Mouse (Mus musculus) kidney, adult 10 weeks (tissue): Measurements from ENCODE around the gene Pimreg. TPM values are rescaled to one million over a fixed set of nuclear protein-coding genes. Genes with fewer than 3 reads are reported as not detected.

ENCODE experiments used
- polyA plus RNA-seq: library from polyadenylated mRNA; stranded (reverse); fragments of 350-450 nt; fragmentation: Illumina TruSeq; extraction: RNeasy Lipid Tissue Mini Kit (QIAGEN cat#74804); gene quantifications from one replicate; pipeline ENCODE4 v1.2.3, GENCODE M21; 2014; ENCODE audit warnings: low read depth, low replicate concordance

Gene Pimreg
- polyA plus RNA-seq: not detected

GRCm38 (mm10) chr11:72041768-72042607 lies at the start of gene Pimreg:
TSS of gene Pimreg (plus strand) at chr11:72042032.

GRCm38 (mm10) chr11:72037409-72037808 lies 4.4 kb upstream of the Pimreg start, which contains the start of gene Aipl1:
TSS of gene Aipl1 (minus strand) at chr11:72037509.

Other genes starting within 250 kb of the Pimreg start
- not detected for gene Aipl1, start 4.5 kb upstream of the Pimreg start, polyA plus RNA-seq
- gene Pitpnm3, start 93.7 kb downstream of the Pimreg start, polyA plus RNA-seq: 0.65 TPM
- gene Gm43951, start 164.8 kb downstream of the Pimreg start, polyA plus RNA-seq: not detected
- 8.8 TPM for gene 4933427D14Rik, start 165.4 kb downstream of the Pimreg start, polyA plus RNA-seq
- 243 TPM for gene Txndc17, start 165.5 kb downstream of the Pimreg start, polyA plus RNA-seq
- 8.6 TPM for gene Med31, start 173.6 kb downstream of the Pimreg start, polyA plus RNA-seq
- not detected for gene Slc13a5, start 225.2 kb downstream of the Pimreg start, polyA plus RNA-seq